Mouse (Mus musculus): Measurements from ENCODE around the gene Sardh.

- TF ChIP-seq CTCF (IDR thresholded peaks at IDR 0.05; ENCODE audit: borderline replicate concordance, extremely low read depth, insufficient read depth, insufficient read length) (no peak), POLR2A (IDR thresholded peaks at IDR 0.05; ENCODE audit: borderline replicate concordance, extremely low read depth, insufficient read depth, insufficient read length, poor library complexity, severe bottlenecking) (no peak)
Measured at GRCm38 (mm10) chr2:27246712-27247486, 1.2 kb downstream of the Sardh start.

Data from brain, embryonic 14.5 days (tissue).